Mouse (Mus musculus) heart, adult 11 months (tissue): ENCODE data around the gene Gstm5.
"Not testable (repeated sequence)": the region's sequence is repeated elsewhere in the genome, so short reads cannot be mapped to it uniquely, and the experiment has no call there.

Source experiments
- DNase-seq: peaks from one replicate; pipeline ENCODE4 v3.0.0; 2022

Gene Gstm5

GRCm38 (mm10) chr3:107895720-107896569 is at the start of gene Gstm5:
TSS of gene Gstm5 (plus strand) at chr3:107895821.
- DNase-seq, result peak; percentile 99

GRCm38 (mm10) chr3:107846175-107846574 is 49.4 kb upstream of the Gstm5 start:
- no peak for DNase-seq

- DNase-seq, result no peak
Observed at GRCm38 (mm10) chr3:107846835-107847234, 48.8 kb upstream of the Gstm5 start.

- DNase-seq, result no peak
Observed at GRCm38 (mm10) chr3:107848126-107848525, 47.5 kb upstream of the Gstm5 start.

GRCm38 (mm10) chr3:107849000-107849692 is 46.5 kb upstream of the Gstm5 start:
- peak; percentile 95 for DNase-seq

- DNase-seq, result no peak
Observed at GRCm38 (mm10) chr3:107849693-107850031, 46.0 kb upstream of the Gstm5 start.

GRCm38 (mm10) chr3:107850418-107851031 is 45.1 kb upstream of the Gstm5 start:
- DNase-seq, result peak; percentile 98

GRCm38 (mm10) chr3:107852786-107853185 is 42.8 kb upstream of the Gstm5 start:
- DNase-seq, result no peak

- no peak for DNase-seq
Observed at GRCm38 (mm10) chr3:107853232-107854181, 42.1 kb upstream of the Gstm5 start.

GRCm38 (mm10) chr3:107855368-107855767 is 40.3 kb upstream of the Gstm5 start:
- no peak for DNase-seq

- peak; percentile 92 for DNase-seq
Observed at GRCm38 (mm10) chr3:107857646-107858045, 38.0 kb upstream of the Gstm5 start.

GRCm38 (mm10) chr3:107861483-107861882 is 34.1 kb upstream of the Gstm5 start:
- DNase-seq, result not testable (repeated sequence)

- no peak for DNase-seq
Observed at GRCm38 (mm10) chr3:107862471-107862870, 33.1 kb upstream of the Gstm5 start.

GRCm38 (mm10) chr3:107863471-107863870 is 32.1 kb upstream of the Gstm5 start:
- peak; percentile 91 for DNase-seq

GRCm38 (mm10) chr3:107863898-107864603 is 31.6 kb upstream of the Gstm5 start:
- DNase-seq, result peak; percentile 99

- no peak for DNase-seq
Observed at GRCm38 (mm10) chr3:107865364-107866091, 30.1 kb upstream of the Gstm5 start.

- peak; percentile 97 for DNase-seq
Observed at GRCm38 (mm10) chr3:107867086-107867485, 28.5 kb upstream of the Gstm5 start.

GRCm38 (mm10) chr3:107868452-107868851 is 27.2 kb upstream of the Gstm5 start:
- no peak for DNase-seq

GRCm38 (mm10) chr3:107869097-107869496 is 26.5 kb upstream of the Gstm5 start:
- DNase-seq, result no peak

GRCm38 (mm10) chr3:107869925-107870324 is 25.7 kb upstream of the Gstm5 start:
- DNase-seq, result peak; percentile 96
